Mouse (Mus musculus): ENCODE data around the gene Ajuba.

GRCm38 (mm10) chr14:54553454-54553974, 23.8 kb downstream of the Ajuba start:
- TF ChIP-seq CTCF (conservative IDR thresholded peaks at IDR 0.05; ENCODE audit: low read length), result no peak
- TF ChIP-seq POU5F1 (IDR thresholded peaks at IDR 0.05; ENCODE audit: borderline replicate concordance, low read length), result no peak

Measured in E14TG2a.4 (cell line).